Mouse (Mus musculus) T-cell, adult 66 days (primary cell): ENCODE results near the gene Mill2. TPM values are rescaled to one million over a fixed set of nuclear protein-coding genes. Genes with fewer than 3 reads are reported as not detected.

Source experiments
- total RNA-seq, 2 experiments: library from RNA; stranded (reverse); gene quantifications; 3 replicates in 1 of 2; 4 replicates in 1 of 2; pipeline ENCODE4 v1.2.4; 2023

The Mill2 gene
- total RNA-seq = under 1 TPM in 1 of 2 experiments, not detected in 1; 0.17 TPM

GRCm38 (mm10) chr7:18839865-18840264 lies at the start of gene Mill2:
Gene Mill2, plus strand, starts transcription at chr7:18839966.

GRCm38 (mm10) chr7:18798420-18798819 lies 41.3 kb upstream of the Mill2 start, which contains the start of gene Psg19:
Gene Psg19, minus strand, starts transcription at chr7:18798520.

GRCm38 (mm10) chr7:18821507-18821906 lies 18.3 kb upstream of the Mill2 start, which contains the start of gene Psg17:
Gene Psg17, minus strand, starts transcription at chr7:18821607.

GRCm38 (mm10) chr7:18871031-18871430 lies 31.3 kb downstream of the Mill2 start, which contains the start of gene Pglyrp1:
Gene Pglyrp1, plus strand, starts transcription at chr7:18871331.

GRCm38 (mm10) chr7:18910241-18910831 lies 70.6 kb downstream of the Mill2 start, which contains the start of gene Ccdc61:
Gene Ccdc61, minus strand, starts transcription at chr7:18910415.

Other genes with a start within 250 kb of the Mill2 start
- gene Psg23, start 223.5 kb upstream of the Mill2 start, total RNA-seq = not detected
- not detected for gene Psg21, start 183.2 kb upstream of the Mill2 start, total RNA-seq
- gene Psg20, start 153.8 kb upstream of the Mill2 start, total RNA-seq = not detected
- gene Psg22, start 121.9 kb upstream of the Mill2 start, total RNA-seq = not detected
- gene Psg19, start 41.4 kb upstream of the Mill2 start, total RNA-seq = not detected
- gene Psg17, start 18.4 kb upstream of the Mill2 start, total RNA-seq = not detected
- gene Pglyrp1, start 31.4 kb downstream of the Mill2 start, total RNA-seq = 10 to 100 TPM in 1 of 2 experiments, 1 to 10 TPM in 1; 6.0 to 11.4 TPM
- 10 to 100 TPM; 19.0 to 30.0 TPM for gene Ccdc61, start 70.4 kb downstream of the Mill2 start, total RNA-seq
- not detected for gene Nova2, start 85.9 kb downstream of the Mill2 start, total RNA-seq
- gene Nanos2, start 147.4 kb downstream of the Mill2 start, total RNA-seq = not detected
- gene Mypop, start 151.3 kb downstream of the Mill2 start, total RNA-seq = 1 to 10 TPM; 1.0 to 1.6 TPM
- gene Irf2bp1, start 164.1 kb downstream of the Mill2 start, total RNA-seq = 10 to 100 TPM; 33.2 to 36.6 TPM
- not detected for gene Foxa3, start 183.6 kb downstream of the Mill2 start, total RNA-seq
- gene Sympk, start 184.4 kb downstream of the Mill2 start, total RNA-seq = 100 to 1,000 TPM; 112 to 115 TPM
- under 1 TPM; 0.47 to 0.70 TPM for gene Rsph6a, start 214.7 kb downstream of the Mill2 start, total RNA-seq
- gene Dmwd, start 236.3 kb downstream of the Mill2 start, total RNA-seq = 1 to 10 TPM; 1.2 TPM
- 1 to 10 TPM in 1 of 2 experiments, under 1 TPM in 1; 0.83 to 2.7 TPM for gene Dmpk, start 243.9 kb downstream of the Mill2 start, total RNA-seq